Mouse (Mus musculus): ENCODE results near the gene Tbx10. TPM values are rescaled to one million over a fixed set of nuclear protein-coding genes. Genes with fewer than 3 reads are reported as not detected.

Gene Tbx10
- polyA plus RNA-seq, 1 experiment: 0.33 TPM

DNA sequence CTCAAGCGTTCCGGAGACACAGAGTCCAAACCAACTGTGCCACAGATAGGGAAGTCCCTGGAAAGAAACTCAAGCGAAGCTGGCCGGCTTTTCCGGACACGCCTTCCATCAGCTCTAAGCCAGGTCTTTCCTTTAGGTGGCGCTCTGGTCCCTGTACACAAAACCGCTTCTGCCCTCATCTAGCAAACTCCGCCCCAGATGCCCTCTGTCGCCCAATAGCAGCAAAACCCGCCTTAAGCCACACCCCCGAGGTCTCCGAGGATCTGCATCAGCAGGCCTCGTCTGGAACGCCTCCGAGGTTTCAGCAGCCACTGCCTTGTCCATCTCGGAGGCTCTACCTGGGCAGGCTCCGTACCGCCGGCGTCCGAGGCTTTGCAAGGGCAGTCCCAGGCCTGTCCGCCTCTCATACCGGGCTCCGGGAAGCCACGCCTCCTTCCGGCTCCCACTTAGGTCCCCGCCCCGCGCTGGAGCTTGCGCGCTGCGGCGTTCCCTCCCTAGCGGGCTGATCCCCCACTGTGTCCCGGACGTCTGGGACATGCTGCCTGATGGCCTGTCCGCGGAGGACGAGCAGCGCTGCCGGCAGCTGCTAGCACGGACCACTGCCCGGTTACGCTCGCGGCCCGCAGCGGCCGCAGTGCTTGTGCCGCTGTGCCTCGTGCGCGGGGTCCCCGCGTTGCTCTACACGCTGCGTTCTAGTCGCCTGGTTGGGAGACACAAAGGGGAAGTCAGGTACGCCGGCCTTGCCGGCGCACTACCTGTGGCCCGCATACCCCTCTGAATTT is 7.8 kb downstream of the Tbx10 start, which contains the start of the genes Nudt8 and Gm49405:
Gene Nudt8, plus strand, starts transcription at position 462 of the 782 bp plus-strand sequence.
Gene Gm49405, plus strand, starts transcription at position 508 of the 782 bp plus-strand sequence.
- WGBS: under 1% methylated on average over 64 of the region's 64 CpGs
- peak within 1 kb of the TSS; percentile 52 for H3K4me3 ChIP-seq (replicated peaks; ENCODE audit: insufficient read depth, low read depth, low read length)
- peaks cover 9% of the 10 kb centered on the region; the same call in 1 of the 2 replicates for H3K4me1 ChIP-seq (ENCODE audit: control insufficient read depth, insufficient read depth, low read length)
- H3K27me3 ChIP-seq (ENCODE audit: control insufficient read depth, insufficient read depth, low read length): no peaks in the 10 kb centered on the region
- peak; percentile 97 to 98 for DNase-seq
- H3K27ac ChIP-seq (ENCODE audit: insufficient read depth, low read length): peak within 1 kb of the TSS; percentile 71
- TF ChIP-seq CTCF (IDR thresholded peaks at IDR 0.05; ENCODE audit: borderline replicate concordance, insufficient read depth, low read depth, low read length) (peak; percentile 70; the same call in 1 of the 2 replicates), POLR2A (IDR thresholded peaks at IDR 0.05; ENCODE audit: borderline replicate concordance, insufficient read depth, low read length) (peak; percentile 94)

DNA sequence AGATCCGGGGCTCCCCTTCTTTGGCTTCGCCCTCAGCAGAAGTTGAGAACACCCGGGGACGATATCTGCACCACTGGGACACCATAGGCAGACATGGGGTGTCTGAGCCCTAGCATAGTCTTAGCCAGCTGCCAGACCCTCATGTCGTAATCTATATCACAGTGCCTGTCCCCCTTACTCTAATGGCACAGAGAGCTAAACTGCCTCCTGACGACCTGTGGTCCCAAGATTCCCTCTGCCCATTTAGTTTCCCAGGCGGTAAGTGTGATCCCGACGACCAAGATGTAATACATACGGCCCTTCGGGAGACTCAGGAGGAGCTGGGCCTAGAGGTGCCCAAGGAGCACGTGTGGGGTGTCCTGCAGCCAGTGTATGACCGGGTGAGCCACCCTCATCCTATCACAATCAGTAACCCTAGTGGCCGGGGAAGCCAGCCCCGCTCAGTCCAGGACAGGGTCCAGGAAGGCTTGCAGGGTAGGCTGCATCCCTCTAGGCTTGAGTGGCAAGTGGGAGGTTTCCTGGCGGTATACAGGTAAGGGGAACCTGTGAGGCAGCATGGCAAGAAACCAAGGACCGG is 8.5 kb downstream of the Tbx10 start:
- DNase-seq: no peak
- Histone ChIP-seq H3K27me3 (ENCODE audit: control insufficient read depth, insufficient read depth, low read length) (no peaks in the 10 kb centered on the region), H3K4me3 (replicated peaks; ENCODE audit: insufficient read depth, low read depth, low read length) (peak overlapping the region; percentile 52), H3K4me1 (ENCODE audit: control insufficient read depth, insufficient read depth, low read length) (peaks cover 9% of the 10 kb centered on the region; the same call in 1 of the 2 replicates), H3K27ac (ENCODE audit: insufficient read depth, low read length) (peak overlapping the region; percentile 71)
- TF ChIP-seq CTCF (IDR thresholded peaks at IDR 0.05; ENCODE audit: borderline replicate concordance, insufficient read depth, low read depth, low read length) (no peak), POLR2A (IDR thresholded peaks at IDR 0.05; ENCODE audit: borderline replicate concordance, insufficient read depth, low read length) (no peak)
- 15% methylated on average over 17 of the region's 17 CpGs for WGBS

DNA sequence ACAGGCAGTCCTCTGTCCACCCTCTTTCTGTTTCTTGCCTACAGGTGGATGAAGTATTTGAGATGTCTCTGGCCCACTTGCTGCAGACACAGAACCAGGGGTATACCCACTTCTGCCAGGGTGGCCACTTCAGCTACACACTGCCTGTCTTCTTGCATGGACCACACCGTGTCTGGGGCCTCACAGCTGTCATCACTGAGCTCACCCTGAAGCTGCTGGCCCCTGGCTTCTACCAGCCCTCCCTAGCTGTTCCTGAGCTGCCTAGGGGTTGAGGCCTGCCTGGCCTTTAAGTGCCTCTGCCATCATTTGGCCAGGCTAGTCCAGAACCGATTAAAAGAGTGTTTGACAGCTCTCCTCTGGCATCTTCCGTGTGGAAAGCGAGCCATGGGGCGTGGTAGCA is 9.2 kb downstream of the Tbx10 start:
- whole genome bisulfite sequencing: 84% methylated on average over 5 of the region's 5 CpGs
- peaks cover 9% of the 10 kb centered on the region; the same call in 1 of the 2 replicates for H3K4me1 ChIP-seq (ENCODE audit: control insufficient read depth, insufficient read depth, low read length)
- DNase-seq: no peak
- no peaks in the 10 kb centered on the region for H3K27me3 ChIP-seq (ENCODE audit: control insufficient read depth, insufficient read depth, low read length)
- TF ChIP-seq POLR2A (IDR thresholded peaks at IDR 0.05; ENCODE audit: borderline replicate concordance, insufficient read depth, low read length) (no peak), CTCF (IDR thresholded peaks at IDR 0.05; ENCODE audit: borderline replicate concordance, insufficient read depth, low read depth, low read length) (no peak)
- H3K4me3 ChIP-seq (replicated peaks; ENCODE audit: insufficient read depth, low read depth, low read length): no peak overlapping the region
- no peak overlapping the region for H3K27ac ChIP-seq (ENCODE audit: insufficient read depth, low read length)

DNA sequence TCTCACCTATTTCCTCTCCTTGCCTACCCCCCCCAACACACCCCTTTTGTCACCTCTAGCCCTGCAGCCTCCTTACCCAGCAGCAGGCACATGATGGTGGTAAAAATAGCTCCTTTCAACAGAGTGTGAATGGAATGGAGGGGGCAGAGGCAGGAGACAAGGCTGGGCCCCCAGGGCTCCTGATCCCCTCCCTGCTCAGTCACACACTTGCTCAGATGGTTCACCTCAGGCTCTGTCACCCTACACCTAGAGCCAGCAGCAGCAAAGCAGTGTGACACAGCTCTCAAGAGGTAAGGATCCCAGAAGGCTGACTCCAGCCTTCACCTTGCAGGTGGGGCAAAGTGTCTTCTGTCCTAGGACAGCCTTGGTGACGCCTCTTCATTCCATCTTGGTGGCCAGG is 10.6 kb downstream of the Tbx10 start, which contains the start of gene Doc2g:
Gene Doc2g, plus strand, starts transcription at position 202 of the 400 bp plus-strand sequence.
- peaks cover 9% of the 10 kb centered on the region; the same call in 1 of the 2 replicates for H3K4me1 ChIP-seq (ENCODE audit: control insufficient read depth, insufficient read depth, low read length)
- 100% methylated on average over 1 of the region's 1 CpGs for WGBS

DNA sequence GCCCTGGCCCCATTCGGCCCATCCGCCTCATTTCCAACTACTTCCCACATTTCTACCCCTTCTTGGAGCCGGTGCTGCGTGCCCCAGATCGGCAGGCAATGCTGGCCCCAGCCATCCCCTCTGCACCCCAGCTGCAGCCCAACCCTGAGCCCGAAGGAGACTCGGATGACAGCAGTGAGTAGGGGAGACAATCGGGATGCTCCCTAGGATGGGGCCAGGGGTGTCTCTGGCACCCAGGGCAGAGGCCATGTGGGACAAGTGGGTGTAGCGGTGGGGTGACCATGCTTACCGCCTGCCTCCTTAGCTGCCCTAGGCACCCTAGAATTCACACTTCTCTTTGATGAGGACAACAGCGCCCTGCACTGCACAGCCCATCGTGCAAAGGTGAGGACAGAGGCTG is 11.1 kb downstream of the Tbx10 start:
- Histone ChIP-seq H3K4me1 (ENCODE audit: control insufficient read depth, insufficient read depth, low read length) (peaks cover 9% of the 10 kb centered on the region; the same call in 1 of the 2 replicates), H3K27ac (ENCODE audit: insufficient read depth, low read length) (no peak overlapping the region), H3K4me3 (replicated peaks; ENCODE audit: insufficient read depth, low read depth, low read length) (no peak overlapping the region), H3K27me3 (ENCODE audit: control insufficient read depth, insufficient read depth, low read length) (no peaks in the 10 kb centered on the region)
- no peak for DNase-seq
- TF ChIP-seq POLR2A (IDR thresholded peaks at IDR 0.05; ENCODE audit: borderline replicate concordance, insufficient read depth, low read length) (no peak), CTCF (IDR thresholded peaks at IDR 0.05; ENCODE audit: borderline replicate concordance, insufficient read depth, low read depth, low read length) (no peak)
- WGBS: 79% methylated on average over 12 of the region's 12 CpGs

More for the DNA sequence above, 10.6 kb downstream of the Tbx10 start, which contains the start of gene Doc2g:
- no peak for DNase-seq
- TF ChIP-seq POLR2A (IDR thresholded peaks at IDR 0.05; ENCODE audit: borderline replicate concordance, insufficient read depth, low read length) (no peak), CTCF (IDR thresholded peaks at IDR 0.05; ENCODE audit: borderline replicate concordance, insufficient read depth, low read depth, low read length) (no peak)
- H3K4me3 ChIP-seq (replicated peaks; ENCODE audit: insufficient read depth, low read depth, low read length): no peak within 1 kb of the TSS
- no peak within 1 kb of the TSS for H3K27ac ChIP-seq (ENCODE audit: insufficient read depth, low read length)
- no peaks in the 10 kb centered on the region for H3K27me3 ChIP-seq (ENCODE audit: control insufficient read depth, insufficient read depth, low read length)

DNA sequence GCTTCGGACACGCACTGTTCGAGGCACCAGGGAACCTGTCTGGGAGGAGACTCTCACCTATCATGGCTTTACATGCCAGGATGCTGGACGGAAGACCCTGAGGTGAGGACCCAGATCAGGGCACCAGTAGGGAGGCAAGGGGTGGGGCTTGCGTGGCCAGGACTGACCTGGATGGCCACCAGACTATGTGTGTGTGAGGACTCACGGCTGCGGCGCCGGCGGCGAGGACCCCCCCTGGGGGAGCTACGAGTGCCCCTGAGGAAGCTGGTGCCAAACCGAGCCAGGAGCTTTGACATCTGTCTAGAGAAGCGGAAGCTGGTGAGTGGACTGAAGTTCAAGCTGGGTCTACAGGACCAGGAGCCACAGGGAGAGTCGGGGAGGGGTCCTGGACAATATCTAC is 11.8 kb downstream of the Tbx10 start:
- Histone ChIP-seq H3K27ac (ENCODE audit: insufficient read depth, low read length) (no peak overlapping the region), H3K27me3 (ENCODE audit: control insufficient read depth, insufficient read depth, low read length) (no peaks in the 10 kb centered on the region), H3K4me3 (replicated peaks; ENCODE audit: insufficient read depth, low read depth, low read length) (no peak overlapping the region), H3K4me1 (ENCODE audit: control insufficient read depth, insufficient read depth, low read length) (peaks cover 9% of the 10 kb centered on the region; the same call in 1 of the 2 replicates)
- TF ChIP-seq POLR2A (IDR thresholded peaks at IDR 0.05; ENCODE audit: borderline replicate concordance, insufficient read depth, low read length) (no peak), CTCF (IDR thresholded peaks at IDR 0.05; ENCODE audit: borderline replicate concordance, insufficient read depth, low read depth, low read length) (no peak)
- 75% methylated on average over 15 of the region's 15 CpGs for WGBS
- DNase-seq: no peak

DNA sequence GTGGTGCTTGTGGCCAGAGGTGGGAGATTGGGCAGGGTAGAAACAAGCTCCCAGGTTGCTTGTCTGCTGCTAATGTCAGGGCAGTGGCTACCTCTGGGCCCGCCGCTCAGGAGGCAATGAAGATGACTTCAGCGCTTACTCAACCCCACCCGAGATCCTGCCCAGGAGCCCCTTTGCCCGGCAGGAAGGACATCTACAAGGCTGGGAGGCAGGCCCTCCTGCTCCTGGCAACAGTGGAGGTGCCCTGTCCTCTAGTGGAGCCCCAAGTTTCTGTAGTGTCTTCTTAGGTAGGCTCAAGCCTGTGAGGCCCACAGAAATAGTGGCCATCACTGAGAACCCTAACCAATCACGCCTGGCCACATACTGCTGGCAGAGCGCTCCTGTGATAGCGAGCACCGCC is 12.5 kb downstream of the Tbx10 start:
- peaks cover 9% of the 10 kb centered on the region; the same call in 1 of the 2 replicates for H3K4me1 ChIP-seq (ENCODE audit: control insufficient read depth, insufficient read depth, low read length)
- TF ChIP-seq CTCF (IDR thresholded peaks at IDR 0.05; ENCODE audit: borderline replicate concordance, insufficient read depth, low read depth, low read length) (no peak), POLR2A (IDR thresholded peaks at IDR 0.05; ENCODE audit: borderline replicate concordance, insufficient read depth, low read length) (no peak)
- no peak overlapping the region for H3K4me3 ChIP-seq (replicated peaks; ENCODE audit: insufficient read depth, low read depth, low read length)
- DNase-seq: no peak
- H3K27ac ChIP-seq (ENCODE audit: insufficient read depth, low read length): no peak overlapping the region
- 76% methylated on average over 9 of the region's 9 CpGs for WGBS
- no peaks in the 10 kb centered on the region for H3K27me3 ChIP-seq (ENCODE audit: control insufficient read depth, insufficient read depth, low read length)
